ENCODE assay signal across 9 mouse cellular contexts in the genomic region with DNA sequence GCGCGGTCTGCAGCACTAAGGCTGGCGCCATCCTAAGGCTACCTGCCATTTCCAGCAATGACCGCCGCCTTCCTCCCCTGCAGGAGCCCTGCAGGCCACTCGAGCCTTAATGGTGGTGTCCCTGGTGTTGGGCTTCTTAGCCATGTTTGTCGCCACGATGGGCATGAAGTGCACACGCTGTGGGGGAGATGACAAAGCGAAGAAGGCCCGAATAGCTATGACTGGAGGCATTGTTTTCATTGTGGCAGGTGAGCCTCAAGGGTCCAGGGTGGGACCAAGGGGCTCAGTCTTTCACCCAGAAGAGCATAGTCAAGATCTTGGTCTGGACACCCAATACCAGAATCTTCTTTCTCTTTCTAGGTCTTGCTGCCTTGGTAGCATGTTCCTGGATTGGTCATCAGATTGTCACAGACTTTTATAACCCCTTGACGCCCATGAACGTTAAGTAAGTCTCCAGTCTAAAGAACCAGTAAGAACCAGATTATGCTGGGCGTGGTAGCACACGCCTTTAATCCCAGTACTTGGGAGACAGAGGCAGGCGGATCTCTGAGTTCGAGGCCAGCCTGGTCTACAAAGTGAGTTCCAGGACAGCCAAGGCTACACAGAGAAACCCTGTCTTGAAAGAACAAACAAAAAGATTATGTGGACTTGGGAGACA. TPM values are rescaled to one million over a fixed set of nuclear protein-coding genes. Genes with fewer than 3 reads are reported as not detected.
DNase-seq lines count a peak whose midpoint lies in the region; ATAC-seq and TF ChIP-seq lines count a peak whose summit lies in the region.
"Had no signal": no experiment of that assay in that cellular context is flagged by ENCODE, and none has a peak within 500 bp of the region (broad histone marks: within the 10 kb centered on the region; RNA-seq: fewer than 3 reads in every experiment).

No protein-coding gene starts in this region.

- H3K4me2 ChIP-seq in lung, embryonic 14.5 days, result peak overlapping the region; percentile 70
- peak overlapping the region; percentile 70 for H3K4me2 ChIP-seq in intestine, postnatal 0 days (replicated peaks; ENCODE audit: low read depth)
- peak overlapping the region; percentile 48 for H3K4me2 ChIP-seq in neural tube, embryonic 13.5 days

- TF ChIP-seq CTCF in lung, embryonic 14.5 days (IDR thresholded peaks at IDR 0.05; ENCODE audit: low read depth), result 0 out of 2 replicates have a peak, but pooled peaks have one; percentile 3
- TF ChIP-seq CTCF in embryonic fibroblast, embryonic 13.5 days (IDR thresholded peaks at IDR 0.05; ENCODE audit: borderline replicate concordance, insufficient read depth, low read length), result no peak
- no peak for TF ChIP-seq CTCF in intestine, postnatal 0 days (IDR thresholded peaks at IDR 0.05; ENCODE audit: low read depth)

- peaks cover 32% of the 10 kb centered on the region for H3K36me3 ChIP-seq in lung, embryonic 14.5 days (ENCODE audit: insufficient read depth)
- H3K36me3 ChIP-seq in intestine, postnatal 0 days (ENCODE audit: control insufficient read depth, insufficient read depth), result peaks cover 12% of the 10 kb centered on the region
- peaks cover 42% of the 10 kb centered on the region for H3K36me3 ChIP-seq in neural tube, embryonic 13.5 days

- ATAC-seq in lung, embryonic 14.5 days (ENCODE audit: insufficient read depth), result no peak
- no peak for ATAC-seq in intestine, postnatal 0 days
- ATAC-seq in neural tube, embryonic 13.5 days (ENCODE audit: low read depth), result 0 out of 2 replicates have a peak, but pooled peaks have one; percentile 16

- 0 out of 2 replicates have a peak, but pooled peaks have one; percentile 9 for TF ChIP-seq POLR2A in embryonic fibroblast, embryonic 13.5 days (IDR thresholded peaks at IDR 0.05; ENCODE audit: low read depth, low read length)

- H3K9me3 ChIP-seq in lung, embryonic 14.5 days (ENCODE audit: low read depth, low read length), result no peaks in the 10 kb centered on the region
- no peaks in the 10 kb centered on the region for H3K9me3 ChIP-seq in intestine, postnatal 0 days (ENCODE audit: control insufficient read depth)
- no peaks in the 10 kb centered on the region for H3K9me3 ChIP-seq in neural tube, embryonic 13.5 days

- peaks cover 39% of the 10 kb centered on the region for H3K27me3 ChIP-seq in lung, embryonic 14.5 days (ENCODE audit: insufficient read depth, low read length)
- H3K27me3 ChIP-seq in intestine, postnatal 0 days (replicated peaks; ENCODE audit: control insufficient read depth, insufficient read depth, low read length), result 0 out of 2 replicates have a peak, but pooled peaks cover 4% of the 10 kb centered on the region
- peaks cover 71% of the 10 kb centered on the region for H3K27me3 ChIP-seq in neural tube, embryonic 13.5 days

- H3K9ac ChIP-seq in lung, embryonic 14.5 days, result peak overlapping the region; percentile 61
- H3K9ac ChIP-seq in intestine, postnatal 0 days (ENCODE audit: low read depth, low read length), result peak overlapping the region; percentile 90
- H3K9ac ChIP-seq in neural tube, embryonic 13.5 days, result peak overlapping the region; percentile 50; the same call in 1 of the 2 replicates

- H3K4me3 ChIP-seq in lung, embryonic 14.5 days (ENCODE audit: low read depth, low read length), result peak overlapping the region; percentile 48
- H3K4me3 ChIP-seq in embryonic fibroblast, embryonic 13.5 days (ENCODE audit: insufficient read depth, low read length), result no peak overlapping the region
- H3K4me3 ChIP-seq in intestine, postnatal 0 days (ENCODE audit: low read depth, low read length), result peak overlapping the region; percentile 68
- peak overlapping the region; percentile 26 for H3K4me3 ChIP-seq in neural tube, embryonic 13.5 days

- 32% methylated on average over 17 of the region's 17 CpGs for WGBS in lung, embryonic 14.5 days
- 19% methylated on average over 17 of the region's 17 CpGs for WGBS in intestine, postnatal 0 days
- WGBS in neural tube, embryonic 13.5 days, result 37% methylated on average over 17 of the region's 17 CpGs

- H3K27ac ChIP-seq in lung, embryonic 14.5 days (ENCODE audit: low read depth), result peak overlapping the region; percentile 88
- no peak overlapping the region for H3K27ac ChIP-seq in embryonic fibroblast, embryonic 13.5 days (ENCODE audit: insufficient read depth, low read length)
- H3K27ac ChIP-seq in intestine, postnatal 0 days (ENCODE audit: low read depth, low read length), result peak overlapping the region; percentile 96
- no peak overlapping the region for H3K27ac ChIP-seq in neural tube, embryonic 13.5 days (replicated peaks)

- no peak for DNase-seq in lung, embryonic 14.5 days
- no peak for DNase-seq in lung, adult 18-20 months
- DNase-seq in frontal cortex, postnatal 14 days (ENCODE audit: low spot score in 2 of 2), result no peak
- no peak for DNase-seq in layer of hippocampus, adult 8-10 months (ENCODE audit: low spot score in 2 of 2)
- no peak for DNase-seq in spleen, adult 18-20 months
- DNase-seq: adrenal gland, postnatal 25 days had no signal

- H3K4me1 ChIP-seq in lung, embryonic 14.5 days (ENCODE audit: insufficient read depth), result no peaks in the 10 kb centered on the region
- H3K4me1 ChIP-seq in embryonic fibroblast, embryonic 13.5 days (ENCODE audit: control insufficient read depth, insufficient read depth, low read length), result no peaks in the 10 kb centered on the region
- no peaks in the 10 kb centered on the region for H3K4me1 ChIP-seq in intestine, postnatal 0 days (replicated peaks; ENCODE audit: control insufficient read depth, insufficient read depth, low read length)
- H3K4me1 ChIP-seq in neural tube, embryonic 13.5 days (replicated peaks), result peaks cover 17% of the 10 kb centered on the region

RNA-seq across cellular contexts. Expression of a gene that starts 2.4 kb away (rescaled TPM):
- 76.7 and 86.4 TPM in 2 replicates for polyA plus RNA-seq in lung, embryonic 14.5 days (2014; fragmentation: Nextera tagmentation; extraction: Ambion mirVana)
- not detected in 2 replicates for polyA plus RNA-seq in embryonic fibroblast, embryonic 13.5 days (2011; ENCODE audit: insufficient read length, low read depth, missing spikeins)
- 1,243 and 1,341 TPM in 2 replicates for polyA plus RNA-seq in intestine, postnatal 0 days (2015; fragmentation: Nextera tagmentation; extraction: Ambion mirVana)
- polyA plus RNA-seq in neural tube, embryonic 13.5 days (2015; fragmentation: Nextera tagmentation; extraction: Ambion mirVana), result 0.33 and 1.7 TPM in 2 replicates
- not detected for total RNA-seq in layer of hippocampus, adult 8-10 months (2022)

RNA-seq across cellular contexts. Expression of a gene that starts 14.0 kb away (rescaled TPM):
- polyA plus RNA-seq in lung, embryonic 14.5 days (2014; fragmentation: Nextera tagmentation; extraction: Ambion mirVana), result 25.4 and 28.3 TPM in 2 replicates
- polyA plus RNA-seq in embryonic fibroblast, embryonic 13.5 days (2011; ENCODE audit: insufficient read length, low read depth, missing spikeins), result 140 and 171 TPM in 2 replicates
- 23.2 and 24.1 TPM in 2 replicates for polyA plus RNA-seq in intestine, postnatal 0 days (2015; fragmentation: Nextera tagmentation; extraction: Ambion mirVana)
- 21.5 and 22.5 TPM in 2 replicates for polyA plus RNA-seq in neural tube, embryonic 13.5 days (2015; fragmentation: Nextera tagmentation; extraction: Ambion mirVana)
- 100 to 1,000 TPM; 108 to 123 (median 119) TPM for total RNA-seq in layer of hippocampus, adult 8-10 months (2022)

RNA-seq across cellular contexts. Expression of a gene that starts 15.3 kb away (rescaled TPM):
- 108 and 113 TPM in 2 replicates for polyA plus RNA-seq in lung, embryonic 14.5 days (2014; fragmentation: Nextera tagmentation; extraction: Ambion mirVana)
- polyA plus RNA-seq in embryonic fibroblast, embryonic 13.5 days (2011; ENCODE audit: insufficient read length, low read depth, missing spikeins), result 68.8 and 86.1 TPM in 2 replicates
- polyA plus RNA-seq in intestine, postnatal 0 days (2015; fragmentation: Nextera tagmentation; extraction: Ambion mirVana), result 56.8 and 57.7 TPM in 2 replicates
- polyA plus RNA-seq in neural tube, embryonic 13.5 days (2015; fragmentation: Nextera tagmentation; extraction: Ambion mirVana), result 160 and 162 TPM in 2 replicates
- 10 to 100 TPM; 69.7 to 96.0 (median 77.7) TPM for total RNA-seq in layer of hippocampus, adult 8-10 months (2022)

RNA-seq across cellular contexts. Expression of a gene that starts 19.0 kb away (rescaled TPM):
- polyA plus RNA-seq in lung, embryonic 14.5 days (2014; fragmentation: Nextera tagmentation; extraction: Ambion mirVana), result 14.9 and 19.0 TPM in 2 replicates
- 2.3 and 2.7 TPM in 2 replicates for polyA plus RNA-seq in embryonic fibroblast, embryonic 13.5 days (2011; ENCODE audit: insufficient read length, low read depth, missing spikeins)
- polyA plus RNA-seq in intestine, postnatal 0 days (2015; fragmentation: Nextera tagmentation; extraction: Ambion mirVana), result 18.3 and 18.7 TPM in 2 replicates
- polyA plus RNA-seq in neural tube, embryonic 13.5 days (2015; fragmentation: Nextera tagmentation; extraction: Ambion mirVana), result 3.6 and 6.4 TPM in 2 replicates
- total RNA-seq in layer of hippocampus, adult 8-10 months (2022), result 1 to 10 TPM; 3.0 to 4.6 (median 3.8) TPM

RNA-seq across cellular contexts. Expression of a gene that starts 24.0 kb away (rescaled TPM):
- polyA plus RNA-seq in lung, embryonic 14.5 days (2014; fragmentation: Nextera tagmentation; extraction: Ambion mirVana), result 444 and 455 TPM in 2 replicates
- polyA plus RNA-seq in embryonic fibroblast, embryonic 13.5 days (2011; ENCODE audit: insufficient read length, low read depth, missing spikeins), result 639 and 646 TPM in 2 replicates
- polyA plus RNA-seq in intestine, postnatal 0 days (2015; fragmentation: Nextera tagmentation; extraction: Ambion mirVana), result 1,065 and 1,136 TPM in 2 replicates
- polyA plus RNA-seq in neural tube, embryonic 13.5 days (2015; fragmentation: Nextera tagmentation; extraction: Ambion mirVana), result 679 and 746 TPM in 2 replicates
- 100 to 1,000 TPM; 232 to 255 (median 246) TPM for total RNA-seq in layer of hippocampus, adult 8-10 months (2022)

Comparison
In these comparisons a context has a peak if more than half of its experiments do, and no peak if none do; other contexts are left out.
1. H3K27ac ChIP-seq: peak in lung, embryonic 14.5 days (single experiment) and intestine, postnatal 0 days (single experiment); none in embryonic fibroblast, embryonic 13.5 days (single experiment) and neural tube, embryonic 13.5 days (single experiment).
2. RNA of a gene that starts 2.4 kb away (polyA plus RNA-seq): 1,243 to 1,341 TPM in intestine, postnatal 0 days and 76.7 to 86.4 TPM in lung, embryonic 14.5 days; not detected in embryonic fibroblast, embryonic 13.5 days and 0.33 to 1.7 TPM in neural tube, embryonic 13.5 days; every median in the first group is over 10 times any median in the second.
3. Peak in every context shown above with its lines, with median percentiles within 50 percentile points of each other: H3K4me2 ChIP-seq and H3K9ac ChIP-seq.